Mouse (Mus musculus) layer of hippocampus, postnatal 10 days (tissue): Measurements from ENCODE around the gene Zkscan4. TPM values are rescaled to one million over a fixed set of nuclear protein-coding genes. Genes with fewer than 3 reads are reported as not detected.
A peak's percentile ranks its signal among the peaks of the same experiment; 100 is the strongest.

ENCODE experiments used
- DNase-seq, 2 experiments: peaks; one replicate each; pipeline ENCODE4 v3.0.0; 2021; ENCODE audit warnings: low spot score in 2 of 2
- microRNA-seq, 2 experiments: library from miRNA; unstranded; fragments of <30 nt; microRNA quantifications; one replicate each; pipeline ENCODE4 v1.2.0; 2021
- total RNA-seq, 2 experiments: library from RNA; stranded (reverse); gene quantifications; 2 replicates each; pipeline ENCODE4 v1.2.3; 2021

Gene Zkscan4
- total RNA-seq, 2 experiments from 2014 or later: 6.6 to 7.9 TPM

DNA sequence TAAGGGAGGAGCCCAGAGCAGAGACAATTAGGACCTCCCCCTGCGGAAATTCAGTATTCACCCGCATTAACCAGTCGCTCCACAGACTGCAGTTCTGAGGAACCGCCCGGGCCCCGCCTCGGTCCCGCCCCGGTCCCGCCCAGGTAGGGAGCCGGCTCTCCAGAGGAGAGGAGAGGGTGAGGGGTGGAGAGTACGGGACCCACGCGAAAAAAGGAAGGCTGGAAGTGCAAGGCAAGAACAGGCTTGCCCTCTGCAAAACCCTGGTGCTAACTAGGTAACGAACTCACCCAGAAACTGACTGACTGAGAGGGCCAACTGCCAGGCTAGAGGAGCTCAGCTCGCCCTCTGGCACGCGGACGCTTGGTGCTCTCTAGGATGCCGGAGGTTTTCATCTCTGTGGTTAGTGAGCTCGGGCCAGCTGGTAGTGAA, 27.5 kb downstream of the Zkscan4 start:
- peak; percentile 71 to 78 for DNase-seq

- no peak for DNase-seq
Measured at GRCm38 (mm10) chr13:21530136-21530535, 51.4 kb downstream of the Zkscan4 start.

DNA sequence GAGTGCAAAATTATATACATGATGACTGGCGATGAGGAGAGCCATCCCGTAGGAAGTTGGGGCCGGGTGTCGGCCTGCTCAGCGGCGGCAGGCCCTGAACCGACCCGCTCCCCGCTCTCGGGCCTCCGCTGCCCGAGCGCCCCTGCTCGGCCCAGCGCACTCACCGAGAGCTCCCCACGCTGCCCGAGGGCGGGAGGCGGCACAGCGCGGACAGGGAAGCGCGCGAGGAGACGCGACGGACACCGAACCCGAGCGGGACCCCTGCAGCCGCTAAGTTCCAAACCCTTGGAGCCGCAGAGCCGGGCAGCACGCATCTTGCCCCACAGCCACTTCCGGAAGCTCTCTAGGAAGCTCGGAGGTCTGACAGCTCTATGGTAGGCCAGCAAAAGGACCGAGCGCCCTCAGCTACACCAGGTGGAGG, 52.1 kb downstream of the Zkscan4 start, which contains the start of gene Zkscan8:
Zkscan8 (minus strand) TSS at position 340 of the 421 bp plus-strand sequence.
- DNase-seq: peak; percentile 86 to 92

Small RNA genes lying within 50 kb of the gene (microRNA-seq; reads per million reads assigned to microRNA genes)
- gene Mir1896: 0 reads per million in 2 experiments

Other genes starting within 250 kb of the Zkscan4 start
- gene Gpx5, start 186.2 kb upstream of the Zkscan4 start, total RNA-seq: not detected
- gene Gpx6, start 166.8 kb upstream of the Zkscan4 start, total RNA-seq: not detected
- not detected for gene Olfr1367, start 132.0 kb upstream of the Zkscan4 start, total RNA-seq
- 10 to 100 TPM in 1 of 2 experiments, 1 to 10 TPM in 1; 9.9 to 10.2 TPM for gene Zscan12, start 116.1 kb upstream of the Zkscan4 start, total RNA-seq
- 10 to 100 TPM; 41.7 to 42.0 TPM for gene Zkscan3, start 76.2 kb upstream of the Zkscan4 start, total RNA-seq
- 1 to 10 TPM; 1.4 to 1.7 TPM for gene Pgbd1, start 37.8 kb upstream of the Zkscan4 start, total RNA-seq
- gene Zscan26, start 25.2 kb upstream of the Zkscan4 start, total RNA-seq: 10 to 100 TPM; 26.9 to 29.4 TPM
- 1 to 10 TPM; 1.0 to 1.2 TPM for gene Nkapl, start 10.4 kb upstream of the Zkscan4 start, total RNA-seq
- not detected for gene Gm10065, start 534 bp downstream of the Zkscan4 start, total RNA-seq
- 10 to 100 TPM; 16.0 to 17.7 TPM for gene AK157302, start 16.3 kb downstream of the Zkscan4 start, total RNA-seq
- 10 to 100 TPM; 48.8 to 72.4 TPM for gene Gm11273, start 22.5 kb downstream of the Zkscan4 start, total RNA-seq
- 10 to 100 TPM; 12.9 to 15.9 TPM for gene Zkscan8, start 52.2 kb downstream of the Zkscan4 start, total RNA-seq
- not detected for gene Olfr1366, start 63.9 kb downstream of the Zkscan4 start, total RNA-seq
- gene Olfr1535, start 81.0 kb downstream of the Zkscan4 start, total RNA-seq: not detected
- not detected for gene Olfr1364, start 102.9 kb downstream of the Zkscan4 start, total RNA-seq
- not detected for gene Olfr1362, start 135.1 kb downstream of the Zkscan4 start, total RNA-seq
- not detected for gene Olfr11, start 163.6 kb downstream of the Zkscan4 start, total RNA-seq
- not detected for gene Olfr1361, start 184.5 kb downstream of the Zkscan4 start, total RNA-seq
- not detected for gene Olfr1360, start 198.5 kb downstream of the Zkscan4 start, total RNA-seq
- gene Olfr1359, start 219.2 kb downstream of the Zkscan4 start, total RNA-seq: not detected
- 10 to 100 TPM; 55.7 to 83.1 TPM for gene Hist1h2bl, start 237.2 kb downstream of the Zkscan4 start, total RNA-seq
- gene Hist1h2ai, start 237.5 kb downstream of the Zkscan4 start, total RNA-seq: 10 to 100 TPM; 69.8 to 77.4 TPM
- 100 to 1,000 TPM; 100 to 141 TPM for gene Hist1h3h, start 238.8 kb downstream of the Zkscan4 start, total RNA-seq
- gene Hist1h2bm, start 243.1 kb downstream of the Zkscan4 start, total RNA-seq: 10 to 100 TPM; 17.6 to 20.3 TPM